Mouse (Mus musculus): ENCODE data around the gene Lrp6. TPM values are rescaled to one million over a fixed set of nuclear protein-coding genes. Genes with fewer than 3 reads are reported as not detected.

Lrp6 gene
- polyA plus RNA-seq, 2 experiments = 6.2 to 6.9 TPM

- Histone ChIP-seq H3K27ac (no peak overlapping the region), H3K4me2 (ENCODE audit: low read depth) (no peak overlapping the region), H3K4me1 (replicated peaks; ENCODE audit: control insufficient read depth in 2 of 2, insufficient read depth in 2 of 2, low read length in 1 of 2) (no peaks in the 10 kb centered on the region), H3K9ac (replicated peaks) (no peak overlapping the region), H3K9me3 (ENCODE audit: control insufficient read depth, low read length) (no peaks in the 10 kb centered on the region), H3K27me3 (ENCODE audit: control insufficient read depth, insufficient read depth, low read length) (no peaks in the 10 kb centered on the region), H3K4me3 (ENCODE audit: insufficient read depth in 1 of 2, low read depth in 2 of 2, low read length in 2 of 2) (no peak overlapping the region), H3K36me3 (replicated peaks; ENCODE audit: control insufficient read depth, insufficient read depth, low read depth) (no peaks in the 10 kb centered on the region)
- ATAC-seq (ENCODE audit: insufficient read depth) (peak; percentile 59), DNase-seq (ENCODE audit: low read depth in 3 of 3, low spot score in 3 of 3) (peak; percentile 11 to 27 (median 22))
- TF ChIP-seq CTCF (IDR thresholded peaks at IDR 0.05; ENCODE audit: low read depth) = peak; percentile 64
- no peak for TF ChIP-seq EP300 (IDR thresholded peaks at IDR 0.05; ENCODE audit: low read depth)
- WGBS (ENCODE audit: insufficient replicate concordance) = 27% methylated on average over 11 of the region's 11 CpGs
These were observed 141.5 kb downstream of the Lrp6 start for GRCm38 (mm10) chr6:134425216-134425717.

- H3K27ac ChIP-seq = no peak overlapping the region
- ATAC-seq (ENCODE audit: insufficient read depth) = no peak
- H3K9ac ChIP-seq (replicated peaks) = no peak overlapping the region
- no peak overlapping the region for H3K4me3 ChIP-seq (ENCODE audit: insufficient read depth in 1 of 2, low read depth in 2 of 2, low read length in 2 of 2)
- no peak overlapping the region for H3K4me2 ChIP-seq (ENCODE audit: low read depth)
- 66% methylated on average over 6 of the region's 6 CpGs for WGBS (ENCODE audit: insufficient replicate concordance)
- TF ChIP-seq EP300 (IDR thresholded peaks at IDR 0.05; ENCODE audit: low read depth) (no peak), CTCF (IDR thresholded peaks at IDR 0.05; ENCODE audit: low read depth) (no peak)
- no peaks in the 10 kb centered on the region for H3K36me3 ChIP-seq (replicated peaks; ENCODE audit: control insufficient read depth, insufficient read depth, low read depth)
- no peak for DNase-seq (ENCODE audit: low read depth in 3 of 3, low spot score in 3 of 3)
- no peaks in the 10 kb centered on the region for H3K4me1 ChIP-seq (replicated peaks; ENCODE audit: control insufficient read depth in 2 of 2, insufficient read depth in 2 of 2, low read length in 1 of 2)
- H3K27me3 ChIP-seq (ENCODE audit: control insufficient read depth, insufficient read depth, low read length) = no peaks in the 10 kb centered on the region
- H3K9me3 ChIP-seq (ENCODE audit: control insufficient read depth, low read length) = no peaks in the 10 kb centered on the region
These were observed 144.8 kb downstream of the Lrp6 start for GRCm38 (mm10) chr6:134421921-134422320.

- H3K27ac ChIP-seq = no peak overlapping the region
- H3K9ac ChIP-seq (replicated peaks) = no peak overlapping the region
- TF ChIP-seq EP300 (IDR thresholded peaks at IDR 0.05; ENCODE audit: low read depth) (no peak), CTCF (IDR thresholded peaks at IDR 0.05; ENCODE audit: low read depth) (no peak)
- H3K4me1 ChIP-seq (replicated peaks; ENCODE audit: control insufficient read depth in 2 of 2, insufficient read depth in 2 of 2, low read length in 1 of 2) = no peaks in the 10 kb centered on the region
- H3K4me2 ChIP-seq (ENCODE audit: low read depth) = no peak overlapping the region
- no peaks in the 10 kb centered on the region for H3K27me3 ChIP-seq (ENCODE audit: control insufficient read depth, insufficient read depth, low read length)
- 60% methylated on average over 8 of the region's 8 CpGs for WGBS (ENCODE audit: insufficient replicate concordance)
- no peaks in the 10 kb centered on the region for H3K36me3 ChIP-seq (replicated peaks; ENCODE audit: control insufficient read depth, insufficient read depth, low read depth)
- no peaks in the 10 kb centered on the region for H3K9me3 ChIP-seq (ENCODE audit: control insufficient read depth, low read length)
- no peak for ATAC-seq (ENCODE audit: insufficient read depth)
- no peak for DNase-seq (ENCODE audit: low read depth in 3 of 3, low spot score in 3 of 3)
- no peak overlapping the region for H3K4me3 ChIP-seq (ENCODE audit: insufficient read depth in 1 of 2, low read depth in 2 of 2, low read length in 2 of 2)
These were observed 146.4 kb downstream of the Lrp6 start for GRCm38 (mm10) chr6:134420375-134420774.

- TF ChIP-seq CTCF (IDR thresholded peaks at IDR 0.05; ENCODE audit: low read depth) (no peak), EP300 (IDR thresholded peaks at IDR 0.05; ENCODE audit: low read depth) (no peak)
- ATAC-seq (ENCODE audit: insufficient read depth) (no peak), DNase-seq (ENCODE audit: low read depth in 3 of 3, low spot score in 3 of 3) (no peak)
- H3K27ac ChIP-seq = no peak overlapping the region
- no peaks in the 10 kb centered on the region for H3K36me3 ChIP-seq (replicated peaks; ENCODE audit: control insufficient read depth, insufficient read depth, low read depth)
- H3K4me2 ChIP-seq (ENCODE audit: low read depth) = no peak overlapping the region
- H3K27me3 ChIP-seq (ENCODE audit: control insufficient read depth, insufficient read depth, low read length) = no peaks in the 10 kb centered on the region
- no peaks in the 10 kb centered on the region for H3K9me3 ChIP-seq (ENCODE audit: control insufficient read depth, low read length)
- no peak overlapping the region for H3K4me3 ChIP-seq (ENCODE audit: insufficient read depth in 1 of 2, low read depth in 2 of 2, low read length in 2 of 2)
- 25% methylated on average over 3 of the region's 3 CpGs for WGBS (ENCODE audit: insufficient replicate concordance)
- H3K9ac ChIP-seq (replicated peaks) = no peak overlapping the region
- peaks cover 0 to 6% of the 10 kb centered on the region in 2 experiments; a peak in 1 of 4 replicates for H3K4me1 ChIP-seq (replicated peaks; ENCODE audit: control insufficient read depth in 2 of 2, insufficient read depth in 2 of 2, low read length in 1 of 2)
These were observed 148.9 kb downstream of the Lrp6 start for GRCm38 (mm10) chr6:134417886-134418285.

GRCm38 (mm10) chr6:134416556-134417105 lies 150.1 kb downstream of the Lrp6 start:
- no peak overlapping the region for H3K4me3 ChIP-seq (ENCODE audit: insufficient read depth in 1 of 2, low read depth in 2 of 2, low read length in 2 of 2)
- H3K9me3 ChIP-seq (ENCODE audit: control insufficient read depth, low read length) = no peaks in the 10 kb centered on the region
- no peak for DNase-seq (ENCODE audit: low read depth in 3 of 3, low spot score in 3 of 3)
- no peak for ATAC-seq (ENCODE audit: insufficient read depth)
- TF ChIP-seq EP300 (IDR thresholded peaks at IDR 0.05; ENCODE audit: low read depth) (no peak), CTCF (IDR thresholded peaks at IDR 0.05; ENCODE audit: low read depth) (no peak)
- no peaks in the 10 kb centered on the region for H3K36me3 ChIP-seq (replicated peaks; ENCODE audit: control insufficient read depth, insufficient read depth, low read depth)
- 52% methylated on average over 3 of the region's 3 CpGs for WGBS (ENCODE audit: insufficient replicate concordance)
- no peak overlapping the region for H3K27ac ChIP-seq
- no peak overlapping the region for H3K9ac ChIP-seq (replicated peaks)
- H3K4me2 ChIP-seq (ENCODE audit: low read depth) = no peak overlapping the region
- peaks cover 0 to 6% of the 10 kb centered on the region in 2 experiments; a peak in 1 of 4 replicates for H3K4me1 ChIP-seq (replicated peaks; ENCODE audit: control insufficient read depth in 2 of 2, insufficient read depth in 2 of 2, low read length in 1 of 2)
- H3K27me3 ChIP-seq (ENCODE audit: control insufficient read depth, insufficient read depth, low read length) = no peaks in the 10 kb centered on the region
